Mouse (Mus musculus): ENCODE measurements around the gene Cox15.

DNA sequence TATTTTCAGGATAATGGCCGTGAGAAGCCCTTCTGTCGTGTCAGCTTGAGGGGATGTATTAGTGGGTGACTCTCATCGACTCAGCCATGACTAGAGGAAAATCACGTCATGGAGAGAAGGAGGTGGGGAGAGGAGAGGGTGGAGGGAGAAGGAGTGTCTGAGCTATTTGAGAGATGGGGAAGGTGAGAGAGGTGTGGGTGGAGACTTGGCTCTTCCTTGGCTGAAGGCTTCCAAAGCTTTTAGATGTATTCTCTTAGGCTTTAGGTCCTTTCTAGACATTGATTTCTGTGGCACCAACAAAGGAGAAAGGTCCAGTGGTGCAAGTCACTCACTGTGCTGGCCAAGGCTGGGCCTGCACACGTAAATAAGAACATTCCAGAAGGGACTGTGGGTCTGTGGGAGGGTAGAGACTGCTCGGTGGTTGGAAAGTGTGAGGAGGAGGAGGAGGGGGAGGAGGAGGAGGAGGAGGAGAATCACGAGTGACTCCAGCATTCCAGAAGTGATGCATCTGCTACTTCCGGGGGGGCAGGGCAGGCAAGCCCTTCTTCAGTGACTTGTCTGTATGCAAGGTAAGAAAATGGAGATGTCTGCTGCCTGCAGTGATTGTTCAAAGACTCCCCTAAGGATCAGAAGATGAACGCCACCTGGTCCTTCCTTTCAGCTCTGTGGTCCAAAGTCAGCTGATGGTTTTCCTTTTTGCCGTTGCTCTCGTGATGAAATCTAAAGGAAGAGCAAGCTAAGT, 53.6 kb downstream of the Cox15 start:
- TF ChIP-seq GATA1 (IDR thresholded peaks at IDR 0.05; ENCODE audit: borderline replicate concordance, low read length), result no peak
- no peak for TF ChIP-seq FLI1 (IDR thresholded peaks at IDR 0.05; ENCODE audit: low read length)

Data from megakaryocyte, embryonic 14.5 days (primary cell).